Mouse (Mus musculus): ENCODE data around the gene Trpc7. TPM values are rescaled to one million over a fixed set of nuclear protein-coding genes. Genes with fewer than 3 reads are reported as not detected.

Gene Trpc7
- polyA plus RNA-seq, 1 experiment from 2014 or later = 0.07 TPM

- H3K27me3 ChIP-seq (ENCODE audit: insufficient read depth, poor library complexity, severe bottlenecking) = no peaks in the 10 kb centered on the region
- peaks cover 17% of the 10 kb centered on the region; the same call in 1 of the 2 replicates for H3K4me1 ChIP-seq (replicated peaks)
- H3K27ac ChIP-seq = no peak overlapping the region
- 89% methylated on average over 3 of the region's 3 CpGs for WGBS
- DNase-seq (ENCODE audit: low spot score) = no peak
- H3K4me3 ChIP-seq = no peak overlapping the region
- peaks cover 7% of the 10 kb centered on the region; the same call in 1 of the 2 replicates for H3K9me3 ChIP-seq
- H3K36me3 ChIP-seq = no peaks in the 10 kb centered on the region
Measured at GRCm38 (mm10) chr13:56781697-56782096, 114.1 kb downstream of the Trpc7 start.

- Histone ChIP-seq H3K4me1 (replicated peaks) (peaks cover 17% of the 10 kb centered on the region; the same call in 1 of the 2 replicates), H3K27ac (no peak overlapping the region), H3K27me3 (ENCODE audit: insufficient read depth, poor library complexity, severe bottlenecking) (no peaks in the 10 kb centered on the region), H3K36me3 (no peaks in the 10 kb centered on the region), H3K9me3 (peaks cover 7% of the 10 kb centered on the region; the same call in 1 of the 2 replicates), H3K4me3 (no peak overlapping the region)
- no peak for DNase-seq (ENCODE audit: low spot score)
- 73% methylated on average over 13 of the region's 13 CpGs for WGBS
Measured at GRCm38 (mm10) chr13:56780746-56781469, 114.9 kb downstream of the Trpc7 start.

- peaks cover 35% of the 10 kb centered on the region for H3K4me1 ChIP-seq (replicated peaks)
- no peaks in the 10 kb centered on the region for H3K36me3 ChIP-seq
- H3K27me3 ChIP-seq (ENCODE audit: insufficient read depth, poor library complexity, severe bottlenecking) = 0 out of 2 replicates have a peak, but pooled peaks cover 2% of the 10 kb centered on the region
- WGBS = 43% methylated on average over 5 of the region's 5 CpGs
- DNase-seq (ENCODE audit: low spot score) = no peak
- no peaks in the 10 kb centered on the region for H3K9me3 ChIP-seq
- peak overlapping the region; percentile 59 for H3K27ac ChIP-seq
- no peak overlapping the region for H3K4me3 ChIP-seq
Measured at GRCm38 (mm10) chr13:56774304-56774703, 121.5 kb downstream of the Trpc7 start.

DNA sequence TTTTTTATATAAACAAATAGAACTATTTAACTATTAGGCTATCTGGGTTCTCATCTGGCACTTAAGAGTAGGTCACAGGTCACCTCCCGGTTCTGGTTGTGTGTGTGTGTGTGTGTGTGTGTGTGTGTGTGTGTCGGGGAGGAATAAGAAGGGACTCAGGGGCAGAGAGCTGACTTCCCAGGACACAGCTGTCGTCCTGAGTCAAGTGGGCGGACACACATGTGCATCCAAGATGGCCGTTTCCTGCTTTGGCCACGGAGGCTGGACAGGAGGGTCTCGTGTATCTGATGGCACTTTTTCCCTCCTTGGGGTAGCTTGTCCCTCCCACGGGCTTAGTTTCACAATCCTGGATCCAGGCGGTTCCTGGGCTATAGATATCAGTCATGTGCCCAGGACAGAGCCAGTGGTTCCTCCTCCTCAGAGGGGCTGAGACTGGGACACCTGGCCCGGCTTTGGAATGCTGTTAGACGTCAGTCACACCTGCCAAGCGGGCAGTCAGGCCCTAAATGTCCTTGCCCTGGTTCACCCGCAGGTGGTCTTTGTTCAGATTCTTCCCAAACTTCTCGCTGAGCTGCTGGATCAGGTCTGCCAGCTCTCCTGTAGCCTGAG, 122.4 kb downstream of the Trpc7 start:
- H3K4me3 ChIP-seq = no peak overlapping the region
- DNase-seq (ENCODE audit: low spot score) = no peak
- WGBS = 55% methylated on average over 14 of the region's 14 CpGs
- peaks cover 44% of the 10 kb centered on the region for H3K4me1 ChIP-seq (replicated peaks)
- peak overlapping the region; percentile 59; the same call in 1 of the 2 replicates for H3K27ac ChIP-seq
- no peaks in the 10 kb centered on the region for H3K36me3 ChIP-seq
- H3K27me3 ChIP-seq (ENCODE audit: insufficient read depth, poor library complexity, severe bottlenecking) = 0 out of 2 replicates have a peak, but pooled peaks cover 4% of the 10 kb centered on the region
- H3K9me3 ChIP-seq = no peaks in the 10 kb centered on the region

DNA sequence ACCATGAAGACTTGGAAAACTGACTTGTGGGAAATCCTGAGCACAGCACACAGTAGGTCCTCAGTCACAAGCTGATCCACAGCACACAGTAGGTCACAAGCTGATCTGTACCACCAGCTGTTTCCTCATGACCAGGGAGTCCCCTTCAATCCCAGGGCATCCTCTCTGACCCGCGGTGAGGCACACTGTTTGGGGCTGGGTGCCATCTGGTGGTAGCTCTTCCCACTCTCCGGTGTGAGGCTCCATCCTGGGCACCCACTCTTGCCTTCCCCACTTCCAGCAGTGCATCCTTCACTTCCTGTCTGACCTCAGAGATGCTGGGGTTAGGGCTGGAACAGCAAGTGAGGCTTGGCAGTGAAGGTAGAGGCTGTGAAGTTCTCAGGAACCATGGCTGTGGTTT, 123.2 kb downstream of the Trpc7 start:
- 0 out of 2 replicates have a peak, but pooled peaks cover 10% of the 10 kb centered on the region for H3K27me3 ChIP-seq (ENCODE audit: insufficient read depth, poor library complexity, severe bottlenecking)
- no peak overlapping the region for H3K4me3 ChIP-seq
- H3K36me3 ChIP-seq = no peaks in the 10 kb centered on the region
- no peak for DNase-seq (ENCODE audit: low spot score)
- H3K27ac ChIP-seq = no peak overlapping the region; the same call in 1 of the 2 replicates
- 47% methylated on average over 3 of the region's 3 CpGs for WGBS
- no peaks in the 10 kb centered on the region for H3K9me3 ChIP-seq
- H3K4me1 ChIP-seq (replicated peaks) = peaks cover 44% of the 10 kb centered on the region

GRCm38 (mm10) chr13:56770786-56771185, 125.0 kb downstream of the Trpc7 start:
- Histone ChIP-seq H3K27me3 (ENCODE audit: insufficient read depth, poor library complexity, severe bottlenecking) (0 out of 2 replicates have a peak, but pooled peaks cover 14% of the 10 kb centered on the region), H3K27ac (peak overlapping the region; percentile 68), H3K4me3 (no peak overlapping the region), H3K9me3 (no peaks in the 10 kb centered on the region), H3K36me3 (no peaks in the 10 kb centered on the region), H3K4me1 (replicated peaks) (peaks cover 56% of the 10 kb centered on the region)
- DNase-seq (ENCODE audit: low spot score) = no peak
- WGBS = 73% methylated on average over 5 of the region's 5 CpGs

- H3K4me3 ChIP-seq = no peak overlapping the region
- H3K27me3 ChIP-seq (ENCODE audit: insufficient read depth, poor library complexity, severe bottlenecking) = 0 out of 2 replicates have a peak, but pooled peaks cover 14% of the 10 kb centered on the region
- no peaks in the 10 kb centered on the region for H3K9me3 ChIP-seq
- no peaks in the 10 kb centered on the region for H3K36me3 ChIP-seq
- WGBS = 65% methylated on average over 1 of the region's 1 CpGs
- peaks cover 62% of the 10 kb centered on the region for H3K4me1 ChIP-seq (replicated peaks)
- H3K27ac ChIP-seq = peak overlapping the region; percentile 68
- no peak for DNase-seq (ENCODE audit: low spot score)
Measured at GRCm38 (mm10) chr13:56770136-56770578, 125.6 kb downstream of the Trpc7 start.

DNA sequence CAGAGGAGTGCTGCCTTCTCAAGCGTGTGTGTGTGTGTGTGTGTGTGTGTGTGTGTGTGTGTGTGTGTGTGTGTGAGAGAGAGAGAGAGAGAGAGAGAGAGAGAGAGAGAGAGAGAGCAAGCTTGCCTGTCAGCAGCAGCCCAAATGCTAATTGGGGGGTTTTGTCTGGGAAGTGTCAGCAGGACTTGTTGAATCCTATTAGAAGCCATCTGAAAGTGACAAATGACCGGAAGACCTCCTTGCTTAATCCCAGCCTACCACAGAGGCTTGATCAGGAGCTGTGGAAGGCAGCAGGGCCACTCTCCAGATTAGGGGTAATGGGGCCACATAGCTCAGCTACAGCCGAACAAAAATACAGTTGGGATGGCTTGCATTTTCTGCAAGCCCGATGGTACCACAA, 126.4 kb downstream of the Trpc7 start:
- WGBS = 47% methylated on average over 4 of the region's 4 CpGs
- no peak for DNase-seq (ENCODE audit: low spot score)

DNA sequence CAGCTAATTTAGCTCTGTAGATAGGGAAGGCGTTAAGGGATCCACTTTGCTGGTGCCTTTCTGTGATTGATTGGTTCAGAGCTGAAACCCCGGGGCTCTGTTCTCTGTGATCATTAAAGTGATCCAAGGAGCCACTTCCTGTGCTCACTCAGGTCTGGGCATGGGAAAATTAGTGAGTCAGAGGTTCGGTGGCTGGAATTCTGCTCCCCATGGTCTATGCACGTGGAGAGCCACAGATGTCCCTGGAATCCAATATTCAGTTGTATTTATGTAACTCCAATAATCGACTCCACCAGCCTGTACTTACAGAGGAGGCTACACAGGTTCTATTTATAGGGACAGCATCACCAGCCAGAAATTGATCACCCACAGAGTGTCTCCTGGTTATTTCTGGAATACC, 129.6 kb downstream of the Trpc7 start:
- Histone ChIP-seq H3K27me3 (ENCODE audit: insufficient read depth, poor library complexity, severe bottlenecking) (peaks cover 22% of the 10 kb centered on the region; the same call in 1 of the 2 replicates), H3K4me1 (replicated peaks) (peaks cover 52% of the 10 kb centered on the region)
- 67% methylated on average over 5 of the region's 5 CpGs for WGBS

More for the DNA sequence above, 126.4 kb downstream of the Trpc7 start:
- Histone ChIP-seq H3K9me3 (no peaks in the 10 kb centered on the region), H3K4me3 (no peak overlapping the region), H3K4me1 (replicated peaks) (peaks cover 57% of the 10 kb centered on the region), H3K27ac (peak overlapping the region; percentile 59; the same call in 1 of the 2 replicates), H3K36me3 (no peaks in the 10 kb centered on the region), H3K27me3 (ENCODE audit: insufficient read depth, poor library complexity, severe bottlenecking) (0 out of 2 replicates have a peak, but pooled peaks cover 14% of the 10 kb centered on the region)

DNA sequence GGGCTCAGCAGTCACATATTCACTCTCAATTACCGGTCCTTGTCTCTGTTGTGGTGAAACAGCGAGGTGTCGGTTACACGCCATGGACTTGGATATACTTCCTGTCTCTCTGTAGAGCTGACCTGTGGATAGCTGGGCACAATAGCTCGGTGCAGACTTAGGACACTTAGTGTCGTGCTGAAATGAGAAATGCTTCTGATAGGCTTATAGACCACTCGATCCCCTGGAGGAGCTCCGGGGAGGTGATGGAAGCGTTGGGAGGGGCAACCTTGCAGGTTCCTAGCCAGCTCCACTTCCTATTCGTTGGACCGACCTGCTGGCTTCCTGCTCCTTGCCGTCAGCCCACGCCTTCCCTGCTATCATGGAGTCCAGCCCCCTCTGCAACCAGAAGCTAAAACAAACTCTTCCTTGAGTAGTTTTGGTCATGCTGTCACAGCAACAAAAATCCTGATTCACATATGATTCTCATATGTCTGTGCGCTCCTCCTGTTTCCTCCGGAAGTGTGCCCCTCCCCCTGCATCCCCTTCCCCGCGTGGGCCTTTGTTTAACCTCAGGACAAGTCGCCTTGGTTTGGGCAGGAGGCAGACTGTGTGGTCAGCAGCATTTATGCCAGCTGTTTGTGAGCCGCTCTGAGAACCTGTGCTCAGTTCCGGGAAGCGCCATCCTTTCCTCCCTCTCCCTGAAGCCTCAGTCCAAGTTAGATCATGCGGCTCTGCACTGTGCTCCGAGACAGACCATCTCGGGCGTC, 130.3 kb downstream of the Trpc7 start:
- Histone ChIP-seq H3K27me3 (ENCODE audit: insufficient read depth, poor library complexity, severe bottlenecking) (peaks cover 23% of the 10 kb centered on the region; the same call in 1 of the 2 replicates), H3K36me3 (no peaks in the 10 kb centered on the region), H3K27ac (peak overlapping the region; percentile 64), H3K4me3 (no peak overlapping the region), H3K9me3 (no peaks in the 10 kb centered on the region), H3K4me1 (replicated peaks) (peaks cover 50% of the 10 kb centered on the region)
- DNase-seq (ENCODE audit: low spot score) = no peak
- WGBS = 59% methylated on average over 25 of the region's 25 CpGs

More for the DNA sequence above, 129.6 kb downstream of the Trpc7 start:
- H3K4me3 ChIP-seq = no peak overlapping the region
- no peaks in the 10 kb centered on the region for H3K36me3 ChIP-seq
- DNase-seq (ENCODE audit: low spot score) = no peak
- H3K9me3 ChIP-seq = no peaks in the 10 kb centered on the region
- H3K27ac ChIP-seq = peak overlapping the region; percentile 64; the same call in 1 of the 2 replicates

DNA sequence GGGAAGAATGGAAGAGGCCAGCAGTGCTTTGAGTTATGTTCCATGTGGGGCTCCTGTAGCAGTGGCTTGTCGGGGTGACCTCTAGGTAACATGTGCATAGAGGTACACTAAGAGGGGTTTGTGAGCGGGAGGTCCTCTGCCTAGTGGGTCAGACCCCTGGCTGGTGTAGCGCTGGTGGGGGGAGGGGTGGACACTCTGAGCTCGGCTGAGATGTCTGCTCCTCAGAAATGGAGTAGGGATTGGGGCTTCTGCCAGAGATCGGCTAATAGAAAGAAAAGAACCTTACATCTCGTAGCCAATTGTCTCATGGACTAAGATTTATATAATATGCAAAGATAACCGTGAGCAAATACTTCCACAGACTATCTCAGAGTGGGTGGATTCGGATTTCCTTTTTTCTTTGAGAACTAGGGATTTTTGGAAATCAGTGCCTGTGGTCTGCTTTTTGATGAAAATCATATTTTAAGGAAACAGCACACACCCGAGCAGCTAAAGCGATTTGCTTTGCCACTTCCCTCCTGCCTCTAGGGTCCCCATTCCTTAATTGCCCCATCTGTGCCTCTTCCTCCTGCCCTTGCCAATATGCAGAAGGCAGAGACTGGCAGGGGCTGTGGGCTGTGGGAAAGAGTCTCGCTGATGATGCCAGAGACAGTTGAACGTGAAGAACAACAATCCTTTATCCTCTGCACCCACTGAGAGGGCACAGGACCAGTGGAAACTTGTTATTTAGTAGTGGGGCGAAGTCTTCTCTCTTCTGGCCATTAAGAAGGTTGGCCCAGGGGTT, 133.2 kb downstream of the Trpc7 start:
- 57% methylated on average over 13 of the region's 13 CpGs for WGBS
- Histone ChIP-seq H3K9me3 (no peaks in the 10 kb centered on the region), H3K27ac (no peak overlapping the region), H3K4me1 (replicated peaks) (peaks cover 35% of the 10 kb centered on the region), H3K36me3 (no peaks in the 10 kb centered on the region), H3K27me3 (ENCODE audit: insufficient read depth, poor library complexity, severe bottlenecking) (peaks cover 25% of the 10 kb centered on the region; the same call in 1 of the 2 replicates), H3K4me3 (no peak overlapping the region)
- DNase-seq (ENCODE audit: low spot score) = no peak

- Histone ChIP-seq H3K36me3 (no peaks in the 10 kb centered on the region), H3K4me1 (replicated peaks) (peaks cover 19% of the 10 kb centered on the region), H3K9me3 (no peaks in the 10 kb centered on the region), H3K4me3 (no peak overlapping the region), H3K27me3 (ENCODE audit: insufficient read depth, poor library complexity, severe bottlenecking) (peaks cover 58% of the 10 kb centered on the region), H3K27ac (no peak overlapping the region)
- DNase-seq (ENCODE audit: low spot score) = peak; percentile 82
- WGBS = 24% methylated on average over 6 of the region's 6 CpGs
Measured at GRCm38 (mm10) chr13:56758492-56758891, 137.3 kb downstream of the Trpc7 start.

All from hindbrain, embryonic 10.5 days (tissue).